Mouse (Mus musculus) hindbrain, embryonic 10.5 days (tissue): ENCODE data around the gene Olfr883. TPM values are rescaled to one million over a fixed set of nuclear protein-coding genes. Genes with fewer than 3 reads are reported as not detected.

Experiments
- DNase-seq: peaks from one replicate; pipeline ENCODE4 v3.0.0-alpha.2; 2017; ENCODE audit warnings: low spot score
- H3K27ac ChIP-seq: fragments of 300-500 bp; sonication (generic); 2 replicates; pipeline ENCODE4 v1.5.1; 2016; ENCODE audit warnings: mild to moderate bottlenecking, moderate library complexity
- H3K27me3 ChIP-seq: fragments of 300-500 bp; sonication (generic); 2 replicates; pipeline ENCODE4 v1.6.1; 2016; ENCODE audit warnings: mild to moderate bottlenecking; ENCODE audit not compliant: poor library complexity, insufficient read depth, severe bottlenecking
- H3K36me3 ChIP-seq: fragments of 300-500 bp; sonication (generic); 2 replicates; pipeline ENCODE4 v1.6.1; 2016; ENCODE audit warnings: mild to moderate bottlenecking, moderate library complexity
- H3K4me1 ChIP-seq: fragments of 300-500 bp; sonication (generic); replicated peaks from 2 replicates; pipeline ENCODE4 v1.6.1; 2016; ENCODE audit warnings: mild to moderate bottlenecking
- H3K4me3 ChIP-seq: fragments of 300-500 bp; sonication (generic); 2 replicates; pipeline ENCODE4 v1.5.1; 2016; ENCODE audit warnings: mild to moderate bottlenecking, moderate library complexity
- H3K9me3 ChIP-seq: fragments of 300-500 bp; sonication (generic); 2 replicates; pipeline ENCODE4 v1.6.1; 2016; ENCODE audit warnings: mild to moderate bottlenecking, moderate library complexity
- WGBS: fragments of 180-500 bp; shearing (Covaris S2); methylation state at CpG from one replicate; pipeline ENCODE4 v1.1.7; 2016; 5-methylcytosine and 5-hydroxymethylcytosine counted together
- polyA plus RNA-seq: library from polyadenylated mRNA; unstranded; fragments of >200 nt; fragmentation: Nextera tagmentation; extraction: Ambion mirVana; gene quantifications from 2 replicates; pipeline ENCODE4 v1.2.1, GENCODE M21; 2016

Gene Olfr883
- not detected in 2 replicates for polyA plus RNA-seq

GRCm38 (mm10) chr9:38025508-38025907 is at the start of gene Olfr883:
Gene Olfr883, plus strand, starts transcription at chr9:38025808.
- 85% methylated on average over 1 of the region's 1 CpGs for WGBS

GRCm38 (mm10) chr9:37991525-37991924 is 34.1 kb upstream of the Olfr883 start, which contains the start of gene Olfr881:
Gene Olfr881, plus strand, starts transcription at chr9:37991825.
- no peak within 1 kb of the TSS for H3K27ac ChIP-seq
- DNase-seq: no peak
- H3K4me3 ChIP-seq: no peak within 1 kb of the TSS
- no peaks in the 10 kb centered on the region for H3K4me1 ChIP-seq
- H3K9me3 ChIP-seq: no peaks in the 10 kb centered on the region
- no peaks in the 10 kb centered on the region for H3K27me3 ChIP-seq
- H3K36me3 ChIP-seq: no peaks in the 10 kb centered on the region

More at GRCm38 (mm10) chr9:38025508-38025907, at the start of gene Olfr883:
- no peaks in the 10 kb centered on the region for H3K36me3 ChIP-seq
- H3K27ac ChIP-seq: no peak within 1 kb of the TSS
- no peaks in the 10 kb centered on the region for H3K27me3 ChIP-seq
- H3K4me1 ChIP-seq: no peaks in the 10 kb centered on the region
- DNase-seq: no peak
- H3K9me3 ChIP-seq: no peaks in the 10 kb centered on the region
- H3K4me3 ChIP-seq: no peak within 1 kb of the TSS

- no peaks in the 10 kb centered on the region for H3K9me3 ChIP-seq
- no peaks in the 10 kb centered on the region for H3K27me3 ChIP-seq
- no peak for DNase-seq
- 55% methylated on average over 2 of the region's 2 CpGs for WGBS
- no peak overlapping the region for H3K27ac ChIP-seq
- H3K4me1 ChIP-seq: no peaks in the 10 kb centered on the region
- H3K4me3 ChIP-seq: no peak overlapping the region
- H3K36me3 ChIP-seq: no peaks in the 10 kb centered on the region
These were observed 26.9 kb upstream of the Olfr883 start for GRCm38 (mm10) chr9:37998581-37999204.

GRCm38 (mm10) chr9:38000021-38000420 is 25.6 kb upstream of the Olfr883 start:
- Histone ChIP-seq H3K27ac (no peak overlapping the region), H3K4me3 (no peak overlapping the region), H3K27me3 (no peaks in the 10 kb centered on the region), H3K36me3 (no peaks in the 10 kb centered on the region), H3K9me3 (no peaks in the 10 kb centered on the region), H3K4me1 (no peaks in the 10 kb centered on the region)
- no peak for DNase-seq
- WGBS: 66% methylated on average over 1 of the region's 1 CpGs

GRCm38 (mm10) chr9:38046255-38046654 is 20.6 kb downstream of the Olfr883 start, which contains the start of gene Olfr884:
Gene Olfr884, plus strand, starts transcription at chr9:38046555.
- Histone ChIP-seq H3K4me1 (no peaks in the 10 kb centered on the region), H3K4me3 (no peak within 1 kb of the TSS), H3K27ac (no peak within 1 kb of the TSS), H3K9me3 (no peaks in the 10 kb centered on the region), H3K27me3 (no peaks in the 10 kb centered on the region), H3K36me3 (no peaks in the 10 kb centered on the region)
- DNase-seq: no peak
- 78% methylated on average over 1 of the region's 1 CpGs for WGBS

- H3K36me3 ChIP-seq: no peaks in the 10 kb centered on the region
- H3K4me3 ChIP-seq: no peak within 1 kb of the TSS
- DNase-seq: no peak
- no peaks in the 10 kb centered on the region for H3K27me3 ChIP-seq
- WGBS: 89% methylated on average over 3 of the region's 3 CpGs
- no peaks in the 10 kb centered on the region for H3K9me3 ChIP-seq
- no peaks in the 10 kb centered on the region for H3K4me1 ChIP-seq
- no peak within 1 kb of the TSS for H3K27ac ChIP-seq
These were observed 35.4 kb downstream of the Olfr883 start, which contains the start of gene Olfr885 for GRCm38 (mm10) chr9:38061022-38061421. Gene Olfr885, plus strand, starts transcription at chr9:38061322.

Other genes with a start within 250 kb of the Olfr883 start
- gene Olfr876, start 222.8 kb upstream of the Olfr883 start, polyA plus RNA-seq: not detected in 2 replicates
- not detected in 2 replicates for gene Olfr877, start 171.5 kb upstream of the Olfr883 start, polyA plus RNA-seq
- not detected in 2 replicates for gene Olfr145, start 129.1 kb upstream of the Olfr883 start, polyA plus RNA-seq
- not detected in 2 replicates for gene Olfr878, start 108.0 kb upstream of the Olfr883 start, polyA plus RNA-seq
- not detected in 2 replicates for gene Olfr881, start 34.0 kb upstream of the Olfr883 start, polyA plus RNA-seq
- not detected in 2 replicates for gene Olfr884, start 20.7 kb downstream of the Olfr883 start, polyA plus RNA-seq
- gene Olfr885, start 35.5 kb downstream of the Olfr883 start, polyA plus RNA-seq: not detected in 2 replicates
- not detected in 2 replicates for gene Olfr887, start 58.3 kb downstream of the Olfr883 start, polyA plus RNA-seq
- gene Olfr888, start 82.3 kb downstream of the Olfr883 start, polyA plus RNA-seq: not detected in 2 replicates
- 0.10 and 0.21 TPM in 2 replicates for gene Olfr889, start 89.4 kb downstream of the Olfr883 start, polyA plus RNA-seq
- not detected in 2 replicates for gene Olfr890, start 116.7 kb downstream of the Olfr883 start, polyA plus RNA-seq
- not detected in 2 replicates for gene Olfr891, start 155.0 kb downstream of the Olfr883 start, polyA plus RNA-seq
- not detected in 2 replicates for gene Olfr893, start 182.6 kb downstream of the Olfr883 start, polyA plus RNA-seq
- not detected in 2 replicates for gene Olfr894, start 192.2 kb downstream of the Olfr883 start, polyA plus RNA-seq
- gene Olfr143, start 227.0 kb downstream of the Olfr883 start, polyA plus RNA-seq: not detected in 2 replicates
- not detected in 2 replicates for gene Olfr895, start 242.0 kb downstream of the Olfr883 start, polyA plus RNA-seq